Mouse (Mus musculus): ENCODE measurements around the gene Lias. TPM values are rescaled to one million over a fixed set of nuclear protein-coding genes. Genes with fewer than 3 reads are reported as not detected.

Lias gene
- polyA plus RNA-seq, 1 experiment from 2014 or later, result 61.6 TPM

- no peak for ATAC-seq (ENCODE audit: low FRiP score, low read depth)
- whole genome bisulfite sequencing, result 79% methylated on average over 6 of the region's 6 CpGs
- Histone ChIP-seq H3K9me3 (no peaks in the 10 kb centered on the region), H3K4me1 (replicated peaks) (peaks cover 25% of the 10 kb centered on the region), H3K27ac (replicated peaks) (no peak overlapping the region), H3K27me3 (no peaks in the 10 kb centered on the region), H3K9ac (no peak overlapping the region), H3K4me2 (no peak overlapping the region), H3K4me3 (no peak overlapping the region), H3K36me3 (peaks cover 39% of the 10 kb centered on the region)
Measured at GRCm38 (mm10) chr5:65387008-65387867, 4.1 kb upstream of the Lias start.

GRCm38 (mm10) chr5:65391753-65392152, 456 bp downstream of the Lias start:
- Histone ChIP-seq H3K4me3 (peak overlapping the region; percentile 83), H3K27ac (replicated peaks) (peak overlapping the region; percentile 85), H3K4me1 (replicated peaks) (peaks cover 33% of the 10 kb centered on the region), H3K4me2 (peak overlapping the region; percentile 86), H3K36me3 (peaks cover 40% of the 10 kb centered on the region), H3K9ac (peak overlapping the region; percentile 76), H3K9me3 (no peaks in the 10 kb centered on the region), H3K27me3 (no peaks in the 10 kb centered on the region)
- 0 out of 2 replicates have a peak, but pooled peaks have one; percentile 9 for ATAC-seq (ENCODE audit: low FRiP score, low read depth)
- 4% methylated on average over 12 of the region's 12 CpGs for WGBS

- no peaks in the 10 kb centered on the region for H3K9me3 ChIP-seq
- 96% methylated on average over 7 of the region's 7 CpGs for WGBS
- H3K4me2 ChIP-seq, result no peak overlapping the region
- peaks cover 31% of the 10 kb centered on the region for H3K36me3 ChIP-seq
- H3K27me3 ChIP-seq, result no peaks in the 10 kb centered on the region
- no peak overlapping the region for H3K4me3 ChIP-seq
- H3K9ac ChIP-seq, result no peak overlapping the region
- H3K27ac ChIP-seq (replicated peaks), result no peak overlapping the region
- ATAC-seq (ENCODE audit: low FRiP score, low read depth), result no peak
- H3K4me1 ChIP-seq (replicated peaks), result peaks cover 24% of the 10 kb centered on the region
Measured at GRCm38 (mm10) chr5:65394425-65394824, 3.1 kb downstream of the Lias start.

- Histone ChIP-seq H3K9ac (no peak overlapping the region), H3K4me2 (no peak overlapping the region), H3K4me1 (replicated peaks) (no peaks in the 10 kb centered on the region), H3K36me3 (peaks cover 48% of the 10 kb centered on the region), H3K27ac (replicated peaks) (no peak overlapping the region), H3K27me3 (no peaks in the 10 kb centered on the region), H3K9me3 (no peaks in the 10 kb centered on the region), H3K4me3 (no peak overlapping the region)
- WGBS, result 28% methylated on average over 2 of the region's 2 CpGs
- peak; percentile 54; the same call in 1 of the 2 replicates for ATAC-seq (ENCODE audit: low FRiP score, low read depth)
Measured at GRCm38 (mm10) chr5:65401251-65401994, 10.1 kb downstream of the Lias start.

DNA sequence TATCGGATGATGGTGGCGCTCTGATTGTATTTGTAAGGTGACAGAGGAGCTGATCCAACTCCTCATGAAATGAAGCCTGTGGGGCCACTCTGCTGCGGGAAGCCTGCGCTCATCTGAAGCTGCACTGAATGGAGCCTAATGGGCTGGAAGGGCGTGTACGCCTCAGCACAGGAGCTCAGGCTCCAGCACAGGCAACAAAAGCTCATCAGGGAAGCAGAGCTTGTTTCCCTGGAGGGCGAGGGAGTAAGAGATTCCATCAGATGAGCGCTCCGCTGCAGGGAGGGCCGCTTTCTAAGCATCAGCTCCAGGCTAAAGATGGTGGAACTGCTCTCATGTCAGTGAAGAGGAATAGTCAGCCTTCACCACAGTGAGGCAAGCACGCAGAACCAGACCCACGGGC, 16.7 kb downstream of the Lias start:
- Histone ChIP-seq H3K4me1 (replicated peaks) (no peaks in the 10 kb centered on the region), H3K9ac (no peak overlapping the region), H3K4me2 (no peak overlapping the region), H3K36me3 (peaks cover 33% of the 10 kb centered on the region), H3K27ac (replicated peaks) (peak overlapping the region; percentile 61), H3K27me3 (no peaks in the 10 kb centered on the region), H3K9me3 (no peaks in the 10 kb centered on the region), H3K4me3 (no peak overlapping the region)
- ATAC-seq (ENCODE audit: low FRiP score, low read depth), result peak; percentile 51; the same call in 1 of the 2 replicates
- WGBS, result 22% methylated on average over 12 of the region's 12 CpGs

DNA sequence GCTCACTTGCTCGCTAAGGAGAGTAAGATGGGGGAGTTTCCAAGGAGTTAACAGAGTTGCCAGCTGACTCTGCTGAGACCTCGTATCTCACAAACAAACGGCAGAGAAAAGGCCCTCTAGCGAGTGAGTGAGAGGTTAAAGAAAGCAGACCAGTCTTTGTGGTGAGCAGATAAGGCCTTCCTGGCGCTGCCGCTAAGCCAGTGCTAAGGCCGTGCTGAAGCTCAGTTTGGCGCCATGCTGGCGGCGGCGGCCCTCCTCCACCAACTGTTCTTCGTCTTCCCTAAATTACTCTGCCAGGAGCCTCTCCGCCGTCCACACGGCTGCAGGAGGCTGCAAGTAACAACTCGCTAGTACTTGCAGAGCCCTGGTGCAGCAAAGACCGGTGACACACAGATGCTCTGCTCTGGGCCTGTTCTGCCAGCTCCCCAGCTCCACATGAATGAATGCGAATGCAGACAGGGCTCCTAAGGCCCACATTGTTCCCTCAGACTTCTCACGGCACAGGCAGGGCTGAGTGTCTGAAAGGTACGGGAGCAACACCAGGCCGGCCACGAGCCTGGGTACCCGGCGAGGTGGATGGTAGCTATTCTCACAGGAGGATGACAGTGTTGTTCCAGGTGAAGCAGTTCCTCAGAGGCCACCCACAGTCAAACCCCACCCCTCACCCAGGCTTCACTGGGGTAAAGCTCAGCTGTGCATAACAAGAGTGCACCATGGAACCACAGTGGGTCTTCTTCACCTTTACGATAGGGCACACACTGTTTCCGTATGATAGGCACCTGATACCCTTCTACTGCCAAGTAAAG, 24.6 kb downstream of the Lias start:
- Histone ChIP-seq H3K4me2 (no peak overlapping the region), H3K9ac (no peak overlapping the region), H3K36me3 (peaks cover 66% of the 10 kb centered on the region), H3K27ac (replicated peaks) (peak overlapping the region; percentile 58), H3K9me3 (no peaks in the 10 kb centered on the region), H3K27me3 (no peaks in the 10 kb centered on the region), H3K4me1 (replicated peaks) (no peaks in the 10 kb centered on the region), H3K4me3 (no peak overlapping the region)
- 28% methylated on average over 26 of the region's 26 CpGs for WGBS
- ATAC-seq (ENCODE audit: low FRiP score, low read depth), result no peak

DNA sequence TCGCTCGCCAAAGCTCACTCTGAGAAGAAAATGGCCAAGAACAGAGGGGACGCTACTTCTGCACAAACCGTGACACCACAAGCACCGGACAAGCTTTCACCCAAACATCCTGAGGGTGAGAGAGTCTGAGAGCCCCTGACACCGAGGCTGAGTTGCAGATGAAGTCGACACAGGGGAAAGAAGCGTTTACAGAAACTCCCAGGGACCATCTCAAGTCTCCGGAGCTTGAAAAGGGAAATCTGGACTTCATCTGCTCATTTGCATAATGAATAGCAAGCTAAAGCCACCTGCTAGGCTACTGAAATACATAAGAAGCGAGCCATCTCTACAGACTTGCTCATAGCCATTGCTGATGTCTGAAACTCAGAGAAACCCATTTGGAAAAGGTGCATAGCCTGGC, 27.8 kb downstream of the Lias start:
- WGBS, result 72% methylated on average over 10 of the region's 10 CpGs
- ATAC-seq (ENCODE audit: low FRiP score, low read depth), result no peak
- peaks cover 72% of the 10 kb centered on the region for H3K36me3 ChIP-seq
- no peaks in the 10 kb centered on the region for H3K9me3 ChIP-seq
- no peaks in the 10 kb centered on the region for H3K27me3 ChIP-seq
- H3K4me1 ChIP-seq (replicated peaks), result no peaks in the 10 kb centered on the region
- no peak overlapping the region for H3K4me3 ChIP-seq
- no peak overlapping the region for H3K9ac ChIP-seq
- H3K4me2 ChIP-seq, result no peak overlapping the region
- H3K27ac ChIP-seq (replicated peaks), result no peak overlapping the region

DNA sequence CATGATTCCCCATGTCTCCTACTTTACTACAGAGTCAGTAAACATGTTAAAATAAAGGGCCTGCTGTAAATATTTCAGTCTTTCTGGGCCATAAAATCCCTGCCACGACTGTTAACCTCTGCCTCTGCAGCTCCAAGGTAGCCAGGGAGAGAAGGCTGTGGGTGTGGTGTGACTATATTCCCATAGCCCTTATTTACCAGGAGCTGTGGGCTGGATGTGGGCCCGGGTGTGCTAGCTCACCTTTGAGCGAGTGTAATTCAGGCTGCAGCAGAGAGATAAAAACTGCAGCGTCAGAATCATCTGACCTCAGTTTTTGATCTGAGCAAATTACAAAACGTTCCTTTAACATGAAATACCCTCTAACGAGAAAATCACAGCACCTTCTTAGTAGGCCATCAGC, 29.5 kb downstream of the Lias start:
- 86% methylated on average over 6 of the region's 6 CpGs for WGBS
- H3K4me3 ChIP-seq, result no peak overlapping the region

DNA sequence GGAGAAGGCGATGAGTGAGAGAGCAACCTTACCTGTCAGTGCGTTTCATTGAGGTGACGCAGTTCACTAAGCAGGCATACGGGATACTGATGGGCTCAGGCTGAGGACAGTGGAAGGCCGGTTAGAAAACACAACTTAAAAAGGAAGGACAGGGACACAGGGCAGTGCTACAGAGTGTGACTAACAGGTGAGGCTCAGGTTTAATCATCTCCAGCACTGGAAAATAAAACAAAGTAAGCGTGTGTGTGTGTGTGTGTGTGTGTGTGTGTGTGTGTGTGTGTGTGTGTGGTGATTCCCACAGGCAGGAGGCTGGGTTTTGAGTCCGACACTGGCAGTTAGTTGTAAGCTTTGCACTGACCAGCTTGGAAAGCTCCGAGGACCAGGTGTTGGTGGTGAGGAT, 31.5 kb downstream of the Lias start:
- Histone ChIP-seq H3K9ac (no peak overlapping the region), H3K4me3 (no peak overlapping the region), H3K9me3 (no peaks in the 10 kb centered on the region), H3K4me1 (replicated peaks) (no peaks in the 10 kb centered on the region), H3K4me2 (no peak overlapping the region), H3K27me3 (no peaks in the 10 kb centered on the region), H3K27ac (replicated peaks) (no peak overlapping the region), H3K36me3 (peaks cover 77% of the 10 kb centered on the region)
- ATAC-seq (ENCODE audit: low FRiP score, low read depth), result no peak
- 93% methylated on average over 8 of the region's 8 CpGs for WGBS

More for the DNA sequence above, 29.5 kb downstream of the Lias start:
- no peaks in the 10 kb centered on the region for H3K9me3 ChIP-seq
- no peak overlapping the region for H3K9ac ChIP-seq
- no peak overlapping the region for H3K27ac ChIP-seq (replicated peaks)
- H3K4me1 ChIP-seq (replicated peaks), result no peaks in the 10 kb centered on the region
- no peaks in the 10 kb centered on the region for H3K27me3 ChIP-seq
- no peak overlapping the region for H3K4me2 ChIP-seq
- peaks cover 77% of the 10 kb centered on the region for H3K36me3 ChIP-seq
- ATAC-seq (ENCODE audit: low FRiP score, low read depth), result no peak

- Histone ChIP-seq H3K9ac (no peak overlapping the region), H3K9me3 (no peaks in the 10 kb centered on the region), H3K4me3 (no peak overlapping the region), H3K27me3 (no peaks in the 10 kb centered on the region), H3K4me2 (no peak overlapping the region), H3K27ac (replicated peaks) (no peak overlapping the region), H3K36me3 (peaks cover 66% of the 10 kb centered on the region), H3K4me1 (replicated peaks) (no peaks in the 10 kb centered on the region)
- 91% methylated on average over 6 of the region's 6 CpGs for WGBS
- ATAC-seq (ENCODE audit: low FRiP score, low read depth), result no peak
Measured at GRCm38 (mm10) chr5:65424215-65424614, 32.9 kb downstream of the Lias start.

GRCm38 (mm10) chr5:65425251-65425650, 34.0 kb downstream of the Lias start:
- Histone ChIP-seq H3K9me3 (no peaks in the 10 kb centered on the region), H3K4me3 (no peak overlapping the region), H3K4me2 (no peak overlapping the region), H3K27ac (replicated peaks) (no peak overlapping the region), H3K4me1 (replicated peaks) (no peaks in the 10 kb centered on the region), H3K27me3 (no peaks in the 10 kb centered on the region), H3K36me3 (peaks cover 59% of the 10 kb centered on the region), H3K9ac (no peak overlapping the region)
- ATAC-seq (ENCODE audit: low FRiP score, low read depth), result no peak
- 95% methylated on average over 5 of the region's 5 CpGs for WGBS
